Mouse (Mus musculus): Measurements from ENCODE around the gene Fmnl3. TPM values are rescaled to one million over a fixed set of nuclear protein-coding genes. Genes with fewer than 3 reads are reported as not detected.

Fmnl3 gene
- polyA plus RNA-seq, 1 experiment from 2014 or later, result 17.2 TPM

DNA sequence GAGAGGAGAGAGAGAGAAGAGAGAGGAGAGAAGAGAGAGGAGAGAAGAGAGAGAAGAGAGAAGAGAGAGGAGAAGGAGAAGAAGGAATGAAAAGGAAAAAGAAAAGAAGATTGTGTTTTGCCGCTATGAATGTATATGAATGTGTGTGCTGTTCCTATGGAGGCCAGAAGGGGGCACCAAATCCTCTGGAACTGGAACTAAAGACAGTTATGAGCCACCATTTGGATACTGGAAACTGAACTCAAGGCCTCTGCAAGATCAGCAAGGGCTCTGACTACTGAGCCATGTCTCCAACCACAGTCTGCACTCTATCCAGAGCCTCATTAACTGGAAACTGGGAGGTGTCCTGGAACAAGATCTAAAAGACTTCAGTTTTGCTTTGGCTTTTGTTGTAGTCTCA lies 43.3 kb downstream of the Fmnl3 start:
- Histone ChIP-seq H3K9me3 (replicated peaks) (peaks cover 8% of the 10 kb centered on the region), H3K9ac (no peak overlapping the region), H3K36me3 (peaks cover 83% of the 10 kb centered on the region), H3K4me1 (replicated peaks) (peaks cover 30% of the 10 kb centered on the region), H3K27ac (ENCODE audit: poor library complexity, severe bottlenecking) (peak overlapping the region; percentile 73), H3K4me3 (no peak overlapping the region), H3K4me2 (no peak overlapping the region), H3K27me3 (replicated peaks) (no peaks in the 10 kb centered on the region)
- 81% methylated on average over 1 of the region's 1 CpGs for WGBS
- no peak for ATAC-seq (ENCODE audit: insufficient number of reproducible peaks, low FRiP score)

DNA sequence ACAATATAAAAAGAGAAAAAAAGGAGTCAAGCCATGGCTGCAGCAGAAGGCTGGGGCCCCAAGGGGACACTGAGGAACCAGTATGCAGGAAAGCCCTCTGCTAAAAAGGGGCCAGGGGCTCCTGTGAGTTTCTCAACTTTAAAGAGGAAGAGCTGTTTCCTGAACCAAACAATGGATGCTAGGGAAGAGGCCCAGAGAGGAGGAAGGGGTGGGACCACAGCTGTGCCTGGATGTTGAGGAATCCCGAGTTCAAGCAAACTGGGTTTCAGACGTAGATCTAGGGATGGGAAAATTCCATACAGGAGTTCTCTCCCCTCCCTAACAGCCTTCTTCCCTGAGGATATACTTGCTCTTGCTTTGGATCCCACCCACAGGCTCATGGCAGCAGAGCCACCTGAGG lies 43.9 kb downstream of the Fmnl3 start:
- H3K4me1 ChIP-seq (replicated peaks), result peaks cover 24% of the 10 kb centered on the region
- H3K27ac ChIP-seq (ENCODE audit: poor library complexity, severe bottlenecking), result peak overlapping the region; percentile 73
- H3K4me2 ChIP-seq, result no peak overlapping the region
- no peak overlapping the region for H3K9ac ChIP-seq
- H3K27me3 ChIP-seq (replicated peaks), result no peaks in the 10 kb centered on the region
- peak; percentile 44 for ATAC-seq (ENCODE audit: insufficient number of reproducible peaks, low FRiP score)
- 52% methylated on average over 2 of the region's 2 CpGs for WGBS
- no peak overlapping the region for H3K4me3 ChIP-seq
- H3K9me3 ChIP-seq (replicated peaks), result peaks cover 8% of the 10 kb centered on the region
- H3K36me3 ChIP-seq, result peaks cover 85% of the 10 kb centered on the region

DNA sequence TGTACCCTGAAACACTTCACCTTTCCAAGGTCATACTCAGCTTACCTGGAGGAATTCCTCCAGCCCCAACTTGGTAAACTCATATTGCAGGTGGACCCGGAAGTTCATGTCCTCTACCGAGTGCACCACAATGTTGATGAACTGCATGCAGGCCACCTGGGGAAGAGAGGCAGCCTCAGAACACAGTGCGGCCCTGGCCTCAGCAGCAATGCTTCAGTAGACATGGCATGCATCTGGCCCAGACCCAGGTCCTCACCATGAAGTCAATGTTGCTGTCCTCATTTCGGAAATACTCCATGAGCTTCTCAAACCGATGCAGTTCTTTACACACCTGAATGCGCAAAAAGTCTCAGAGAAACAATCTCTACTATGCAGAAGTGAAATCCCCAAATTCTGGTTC lies 44.7 kb downstream of the Fmnl3 start:
- no peak overlapping the region for H3K27ac ChIP-seq (ENCODE audit: poor library complexity, severe bottlenecking)
- H3K4me2 ChIP-seq, result no peak overlapping the region
- no peaks in the 10 kb centered on the region for H3K27me3 ChIP-seq (replicated peaks)
- H3K9me3 ChIP-seq (replicated peaks), result peaks cover 8% of the 10 kb centered on the region
- WGBS, result 84% methylated on average over 6 of the region's 6 CpGs
- H3K9ac ChIP-seq, result no peak overlapping the region
- peaks cover 26% of the 10 kb centered on the region for H3K4me1 ChIP-seq (replicated peaks)
- H3K4me3 ChIP-seq, result no peak overlapping the region
- peaks cover 93% of the 10 kb centered on the region for H3K36me3 ChIP-seq
- no peak for ATAC-seq (ENCODE audit: insufficient number of reproducible peaks, low FRiP score)

DNA sequence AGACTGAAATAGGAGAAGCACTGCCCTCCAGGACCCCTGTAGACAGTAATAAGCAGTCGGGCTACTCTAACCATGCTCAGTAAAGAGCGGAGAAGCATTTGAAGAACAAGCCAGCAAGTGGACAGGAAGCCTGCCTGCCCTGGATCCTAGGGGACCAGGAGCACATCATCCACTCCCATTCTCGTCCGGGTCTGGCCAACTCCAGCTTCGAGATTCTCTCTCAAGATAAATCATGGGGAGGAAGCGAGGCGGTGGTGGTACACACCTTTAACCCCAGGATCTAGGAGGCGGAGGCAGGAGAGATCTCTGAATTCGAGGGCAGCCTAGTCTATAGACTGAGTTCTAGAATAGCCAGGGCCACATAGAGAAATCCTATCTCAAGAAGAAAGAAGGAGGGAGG lies 46.1 kb downstream of the Fmnl3 start:
- ATAC-seq (ENCODE audit: insufficient number of reproducible peaks, low FRiP score), result no peak
- no peak overlapping the region for H3K4me2 ChIP-seq
- H3K9me3 ChIP-seq (replicated peaks), result peaks cover 8% of the 10 kb centered on the region
- H3K4me3 ChIP-seq, result no peak overlapping the region
- 81% methylated on average over 9 of the region's 9 CpGs for WGBS
- no peaks in the 10 kb centered on the region for H3K27me3 ChIP-seq (replicated peaks)
- no peak overlapping the region for H3K27ac ChIP-seq (ENCODE audit: poor library complexity, severe bottlenecking)
- H3K9ac ChIP-seq, result no peak overlapping the region
- peaks cover 99% of the 10 kb centered on the region for H3K36me3 ChIP-seq
- peaks cover 19% of the 10 kb centered on the region for H3K4me1 ChIP-seq (replicated peaks)

DNA sequence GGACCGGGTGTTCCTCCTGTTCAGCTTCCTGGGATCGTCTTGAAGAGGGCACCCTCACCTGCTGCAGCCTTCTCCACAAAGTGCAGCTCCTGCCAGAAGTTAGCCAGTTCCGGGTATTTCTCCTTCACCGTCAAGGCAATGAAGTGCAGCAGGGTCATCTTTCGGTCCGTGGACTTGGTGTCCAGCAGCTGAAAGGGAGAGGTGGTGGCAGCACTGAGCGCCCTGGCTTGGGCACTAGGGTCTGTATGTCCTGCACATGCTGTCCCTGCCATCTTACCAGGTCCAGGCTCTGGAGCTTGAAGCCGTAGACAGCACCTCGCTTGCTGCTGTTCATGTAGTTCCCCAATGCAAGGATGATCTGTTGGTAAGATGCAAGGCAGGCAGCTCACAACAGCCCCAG lies 49.3 kb downstream of the Fmnl3 start:
- Histone ChIP-seq H3K4me3 (no peak overlapping the region), H3K4me1 (replicated peaks) (peaks cover 22% of the 10 kb centered on the region), H3K9me3 (replicated peaks) (no peaks in the 10 kb centered on the region), H3K36me3 (peaks cover 98% of the 10 kb centered on the region), H3K27ac (ENCODE audit: poor library complexity, severe bottlenecking) (peak overlapping the region; percentile 72; the same call in 1 of the 2 replicates), H3K4me2 (no peak overlapping the region), H3K9ac (0 out of 2 replicates have a peak overlapping the region, but pooled peaks have one; percentile 8), H3K27me3 (replicated peaks) (no peaks in the 10 kb centered on the region)
- ATAC-seq (ENCODE audit: insufficient number of reproducible peaks, low FRiP score), result no peak
- WGBS, result 74% methylated on average over 9 of the region's 9 CpGs

DNA sequence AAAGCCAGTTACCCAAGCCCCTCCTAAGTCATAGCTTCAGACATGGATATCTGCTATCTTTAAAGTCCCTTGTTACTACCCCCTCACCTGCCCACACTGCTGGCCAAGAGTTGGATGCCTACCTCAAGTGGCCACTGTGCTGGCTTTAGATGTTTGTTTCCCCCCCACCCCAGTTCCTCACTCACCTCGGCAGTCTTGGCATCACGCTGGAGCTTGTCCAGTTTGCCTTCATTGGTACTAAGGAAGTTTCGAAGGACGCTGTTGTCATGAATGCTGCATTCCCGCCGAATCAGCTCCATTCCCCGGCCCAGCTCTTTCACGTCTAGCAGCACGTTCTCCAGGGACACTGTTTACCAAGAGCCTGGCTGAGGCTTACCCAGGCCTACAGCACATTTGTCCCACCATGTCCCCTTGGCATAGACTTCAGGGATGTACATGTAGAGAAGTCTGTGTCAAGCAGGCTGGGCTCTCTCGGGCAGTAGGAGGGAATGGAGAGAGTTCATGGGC lies 50.1 kb downstream of the Fmnl3 start:
- H3K9me3 ChIP-seq (replicated peaks), result no peaks in the 10 kb centered on the region
- H3K4me1 ChIP-seq (replicated peaks), result peaks cover 22% of the 10 kb centered on the region
- H3K27ac ChIP-seq (ENCODE audit: poor library complexity, severe bottlenecking), result peak overlapping the region; percentile 72
- H3K4me2 ChIP-seq, result no peak overlapping the region
- no peak overlapping the region for H3K9ac ChIP-seq
- peaks cover 98% of the 10 kb centered on the region for H3K36me3 ChIP-seq
- H3K27me3 ChIP-seq (replicated peaks), result no peaks in the 10 kb centered on the region
- no peak for ATAC-seq (ENCODE audit: insufficient number of reproducible peaks, low FRiP score)
- 75% methylated on average over 10 of the region's 10 CpGs for WGBS
- no peak overlapping the region for H3K4me3 ChIP-seq

DNA sequence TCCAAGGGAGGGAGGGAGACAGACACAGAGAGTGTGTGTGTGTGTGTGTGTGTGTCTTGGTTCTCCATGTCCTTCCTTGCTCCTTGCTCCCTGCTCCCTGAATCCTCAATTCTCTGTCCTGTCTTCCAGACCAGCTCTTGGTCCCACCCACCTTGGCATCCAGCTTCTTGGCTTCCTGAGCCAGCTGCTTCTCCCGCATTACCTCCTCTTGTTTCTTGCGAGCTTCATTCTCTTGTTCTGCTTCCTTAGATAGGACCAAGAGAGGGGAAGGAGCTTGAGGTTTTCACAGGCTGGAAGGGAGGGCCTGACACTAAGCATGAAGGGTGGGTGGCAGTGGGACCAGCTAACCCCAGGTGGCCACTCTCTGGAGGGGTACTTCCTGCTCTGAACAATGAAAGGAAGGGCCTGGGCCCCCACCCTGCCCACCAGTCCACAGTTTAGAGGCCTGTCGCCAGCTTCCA lies 50.8 kb downstream of the Fmnl3 start:
- H3K4me3 ChIP-seq, result no peak overlapping the region
- peak overlapping the region; percentile 72 for H3K27ac ChIP-seq (ENCODE audit: poor library complexity, severe bottlenecking)
- H3K9ac ChIP-seq, result no peak overlapping the region
- H3K4me2 ChIP-seq, result no peak overlapping the region
- WGBS, result 61% methylated on average over 3 of the region's 3 CpGs
- peaks cover 22% of the 10 kb centered on the region for H3K4me1 ChIP-seq (replicated peaks)
- 0 out of 2 replicates have a peak, but pooled peaks have one; percentile 15 for ATAC-seq (ENCODE audit: insufficient number of reproducible peaks, low FRiP score)
- H3K27me3 ChIP-seq (replicated peaks), result no peaks in the 10 kb centered on the region
- H3K9me3 ChIP-seq (replicated peaks), result no peaks in the 10 kb centered on the region
- H3K36me3 ChIP-seq, result peaks cover 98% of the 10 kb centered on the region

DNA sequence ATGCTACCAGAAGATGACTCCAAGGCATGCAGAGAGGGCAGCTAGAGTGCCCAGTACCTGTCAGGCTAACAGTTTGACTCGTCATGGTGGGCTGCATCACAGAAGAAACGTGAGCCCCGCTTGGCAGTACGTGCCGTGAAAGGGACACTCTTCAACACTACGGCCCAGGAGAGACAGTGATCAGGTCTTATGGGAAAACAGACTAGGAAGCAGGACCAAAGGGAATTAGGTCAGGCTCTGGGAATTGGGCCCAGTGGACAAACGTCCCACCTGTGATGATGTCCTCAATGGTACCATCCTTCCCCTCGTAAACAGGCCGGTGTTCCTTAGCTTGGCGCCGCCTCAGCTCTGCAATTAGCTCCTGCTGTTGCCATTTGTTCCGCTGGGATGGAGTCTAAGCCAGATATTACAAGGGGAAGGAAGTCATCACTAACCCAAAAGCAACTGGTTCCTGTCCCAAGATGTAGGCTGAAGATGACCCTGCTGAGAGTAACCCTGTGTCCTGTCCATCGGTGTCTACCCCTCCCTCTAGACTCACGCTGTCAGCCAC lies 51.3 kb downstream of the Fmnl3 start:
- Histone ChIP-seq H3K4me3 (no peak overlapping the region), H3K36me3 (peaks cover 97% of the 10 kb centered on the region), H3K9me3 (replicated peaks) (no peaks in the 10 kb centered on the region), H3K27ac (ENCODE audit: poor library complexity, severe bottlenecking) (peak overlapping the region; percentile 72; the same call in 1 of the 2 replicates), H3K4me1 (replicated peaks) (peaks cover 22% of the 10 kb centered on the region), H3K4me2 (no peak overlapping the region), H3K9ac (no peak overlapping the region), H3K27me3 (replicated peaks) (no peaks in the 10 kb centered on the region)
- ATAC-seq (ENCODE audit: insufficient number of reproducible peaks, low FRiP score), result no peak
- WGBS, result 83% methylated on average over 14 of the region's 14 CpGs

DNA sequence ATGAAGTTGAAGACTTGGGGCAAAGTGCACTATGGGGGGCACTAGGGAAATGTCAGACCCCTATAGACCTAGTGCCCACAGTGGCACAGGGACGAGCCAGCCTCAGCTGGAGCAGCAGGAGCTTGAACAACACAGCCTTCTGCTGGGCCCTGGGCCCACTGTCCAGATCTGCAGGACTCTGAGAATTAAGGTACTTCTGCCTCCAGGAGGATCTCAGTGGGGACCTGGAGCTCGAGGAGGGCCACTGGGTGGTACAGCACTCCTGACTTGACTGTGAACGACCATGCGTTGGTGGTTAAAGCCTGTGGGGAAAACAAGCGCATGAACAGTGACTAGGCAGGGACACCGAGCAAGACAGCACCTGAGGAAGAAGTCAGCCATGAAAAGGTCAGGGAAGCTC lies 52.2 kb downstream of the Fmnl3 start:
- Histone ChIP-seq H3K4me2 (no peak overlapping the region), H3K4me3 (no peak overlapping the region), H3K9me3 (replicated peaks) (no peaks in the 10 kb centered on the region), H3K9ac (no peak overlapping the region), H3K27ac (ENCODE audit: poor library complexity, severe bottlenecking) (peak overlapping the region; percentile 71), H3K4me1 (replicated peaks) (peaks cover 22% of the 10 kb centered on the region), H3K27me3 (replicated peaks) (no peaks in the 10 kb centered on the region), H3K36me3 (peaks cover 92% of the 10 kb centered on the region)
- 86% methylated on average over 6 of the region's 6 CpGs for WGBS
- ATAC-seq (ENCODE audit: insufficient number of reproducible peaks, low FRiP score), result no peak

DNA sequence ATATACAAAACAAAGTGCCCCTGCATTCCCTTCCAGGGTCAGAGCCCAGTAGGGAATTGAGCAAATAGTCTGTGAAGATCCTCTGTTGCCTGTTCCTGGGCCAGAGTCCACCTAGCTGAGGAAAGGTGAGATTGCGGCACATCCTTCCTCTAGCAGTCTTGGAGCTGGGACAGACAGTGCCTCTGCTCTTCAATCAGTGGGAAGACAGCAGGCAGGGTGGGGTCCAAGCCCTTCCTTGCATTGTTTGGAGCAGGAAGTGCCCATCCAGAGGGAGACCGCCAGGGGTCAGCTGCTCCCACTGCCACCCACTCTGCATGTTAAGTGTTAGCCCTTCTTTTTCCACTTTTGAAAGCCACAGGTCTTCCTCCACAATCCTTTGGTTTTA lies 53.0 kb downstream of the Fmnl3 start:
- peak overlapping the region; percentile 71 for H3K27ac ChIP-seq (ENCODE audit: poor library complexity, severe bottlenecking)
- no peak overlapping the region for H3K4me2 ChIP-seq
- peak overlapping the region; percentile 11; the same call in 1 of the 2 replicates for H3K9ac ChIP-seq
- no peak overlapping the region for H3K4me3 ChIP-seq
- peak; percentile 51 for ATAC-seq (ENCODE audit: insufficient number of reproducible peaks, low FRiP score)
- peaks cover 91% of the 10 kb centered on the region for H3K36me3 ChIP-seq
- no peaks in the 10 kb centered on the region for H3K27me3 ChIP-seq (replicated peaks)
- peaks cover 22% of the 10 kb centered on the region for H3K4me1 ChIP-seq (replicated peaks)
- WGBS, result 59% methylated on average over 2 of the region's 2 CpGs
- H3K9me3 ChIP-seq (replicated peaks), result no peaks in the 10 kb centered on the region

DNA sequence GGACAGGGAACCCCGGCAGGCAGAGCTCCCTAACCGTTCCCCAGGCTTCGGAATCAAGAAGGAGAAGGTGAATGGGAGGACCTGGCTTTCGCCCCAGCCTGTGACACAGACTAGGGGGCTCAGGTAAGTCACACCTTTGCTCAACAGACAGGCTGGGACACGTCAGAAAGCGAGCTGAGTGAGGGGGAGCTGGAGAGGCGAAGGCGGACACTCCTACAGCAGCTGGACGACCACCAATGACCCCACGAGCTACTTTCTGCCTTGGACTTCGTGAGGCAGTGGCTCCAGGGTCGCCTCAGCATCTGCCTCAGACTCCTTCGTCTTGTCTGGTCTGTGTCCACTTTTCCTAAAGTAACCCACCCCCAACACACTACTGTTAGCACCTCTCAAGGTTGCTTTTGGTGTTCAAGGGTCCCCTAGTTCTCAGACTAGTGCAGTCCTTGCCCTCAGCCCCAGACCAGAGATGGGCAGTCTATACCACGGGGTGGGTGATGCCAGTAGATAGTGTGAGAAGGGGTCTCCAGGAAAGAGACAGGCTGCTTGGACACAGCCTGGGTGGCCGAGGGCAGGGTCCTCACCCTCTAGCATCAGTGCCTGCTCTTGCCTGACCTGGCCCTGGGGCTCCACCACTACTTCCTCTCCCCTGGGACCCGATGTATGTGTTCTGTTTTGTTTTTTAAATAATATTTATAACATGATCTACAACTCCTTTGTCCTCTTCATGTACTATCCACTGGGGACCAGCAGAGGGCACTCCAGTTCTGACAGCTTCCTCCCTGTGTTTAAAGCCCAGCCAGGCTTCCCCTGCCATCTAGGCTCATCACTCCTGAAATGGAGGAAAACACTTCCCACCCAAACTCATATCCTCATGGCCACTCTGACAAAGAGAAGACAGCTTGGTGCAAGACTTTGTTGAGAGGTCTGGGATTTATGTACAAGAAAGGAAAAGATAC lies 53.7 kb downstream of the Fmnl3 start:
- WGBS, result 77% methylated on average over 16 of the region's 16 CpGs
- Histone ChIP-seq H3K4me2 (no peak overlapping the region), H3K36me3 (peaks cover 91% of the 10 kb centered on the region), H3K4me3 (no peak overlapping the region), H3K9me3 (replicated peaks) (no peaks in the 10 kb centered on the region), H3K9ac (no peak overlapping the region), H3K27me3 (replicated peaks) (no peaks in the 10 kb centered on the region), H3K27ac (ENCODE audit: poor library complexity, severe bottlenecking) (peak overlapping the region; percentile 71), H3K4me1 (replicated peaks) (peaks cover 22% of the 10 kb centered on the region)
- ATAC-seq (ENCODE audit: insufficient number of reproducible peaks, low FRiP score), result no peak; the same call in 1 of the 2 replicates
